17 mouse cellular contexts compared by ENCODE assay signal in the genomic region with DNA sequence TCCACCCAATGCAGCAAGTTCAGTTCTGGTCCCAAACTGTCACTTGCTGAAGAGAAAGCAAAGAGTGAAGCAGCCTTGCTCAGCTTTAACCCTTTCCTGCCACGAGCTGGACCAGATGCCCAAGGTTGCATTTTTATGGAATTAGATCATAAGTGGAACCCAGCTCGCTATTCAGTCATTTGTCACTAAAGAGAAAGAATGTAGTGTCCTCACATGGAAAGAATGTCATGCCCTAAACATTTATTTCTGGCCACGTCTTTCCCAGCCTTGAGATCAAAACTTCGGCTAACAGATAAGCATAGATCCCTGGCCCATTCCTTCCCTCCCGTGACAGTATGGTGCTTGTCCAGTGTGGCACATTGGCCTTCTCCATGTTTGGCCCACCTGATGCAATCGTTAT.
DNase-seq lines count a peak whose midpoint lies in the region; ATAC-seq and TF ChIP-seq lines count a peak whose summit lies in the region.
"Had no signal": no experiment of that assay in that cellular context is flagged by ENCODE, and none has a peak within 500 bp of the region (broad histone marks: within the 10 kb centered on the region; RNA-seq: fewer than 3 reads in every experiment).

No protein-coding gene starts in this region.

- 0 out of 2 replicates have a peak overlapping the region, but pooled peaks have one; percentile 33 for H3K4me2 ChIP-seq in heart, embryonic 15.5 days
- H3K4me2 ChIP-seq in heart, embryonic 11.5 days: no peak overlapping the region
- H3K4me2 ChIP-seq: hindbrain, embryonic 12.5 days; limb, embryonic 15.5 days had no signal

- H3K9me3 ChIP-seq in heart, embryonic 15.5 days (replicated peaks): no peaks in the 10 kb centered on the region
- H3K9me3 ChIP-seq in heart, embryonic 11.5 days (replicated peaks; ENCODE audit: control insufficient read depth, low read length): no peaks in the 10 kb centered on the region
- H3K9me3 ChIP-seq: embryonic facial prominence, embryonic 13.5 days; hindbrain, embryonic 12.5 days; limb, embryonic 15.5 days; midbrain, embryonic 12.5 days had no signal

- H3K9ac ChIP-seq in heart, embryonic 15.5 days: no peak overlapping the region
- H3K9ac ChIP-seq in heart, embryonic 11.5 days (ENCODE audit: low read depth, low read length): no peak overlapping the region
- H3K9ac ChIP-seq: embryonic facial prominence, embryonic 13.5 days; hindbrain, embryonic 12.5 days; limb, embryonic 15.5 days; liver, postnatal 0 days; midbrain, embryonic 12.5 days had no signal

- peak overlapping the region; percentile 35 for H3K27ac ChIP-seq in heart, embryonic 15.5 days
- H3K27ac ChIP-seq in heart, embryonic 11.5 days (ENCODE audit: low read depth, low read length): no peak overlapping the region
- H3K27ac ChIP-seq: embryonic facial prominence, embryonic 13.5 days; hindbrain, embryonic 12.5 days; midbrain, embryonic 12.5 days had no signal

- TF ChIP-seq CTCF in brain, embryonic 14.5 days (IDR thresholded peaks at IDR 0.05; ENCODE audit: borderline replicate concordance, extremely low read depth, insufficient read depth, insufficient read length): no peak

- WGBS in heart, embryonic 15.5 days: 16% methylated on average over 6 of the region's 6 CpGs
- 31% methylated on average over 6 of the region's 6 CpGs for WGBS in heart, embryonic 11.5 days (ENCODE audit: insufficient replicate concordance)

- peak; percentile 50 for DNase-seq in adrenal gland, adult 2 months
- no peak for DNase-seq in adrenal gland, adult 18-20 months (ENCODE audit: low spot score in 2 of 2)
- DNase-seq in 3134 (ENCODE audit: extremely low read depth, insufficient read length, low spot score): peak; percentile 74
- peak; percentile 27 for DNase-seq in brain, embryonic 14.5 days (ENCODE audit: low read depth)
- no peak for DNase-seq in urinary bladder, postnatal 4 days (ENCODE audit: low spot score in 2 of 2)
- no peak for DNase-seq in ovary, adult 18-20 months (ENCODE audit: low spot score)
- DNase-seq: cerebellum, adult 11-12 months; cerebellum, postnatal 36 days; kidney, postnatal 10 days; liver, postnatal 0 days; thymus, postnatal 14 days had no signal

- no peaks in the 10 kb centered on the region for H3K27me3 ChIP-seq in heart, embryonic 15.5 days
- H3K27me3 ChIP-seq in heart, embryonic 11.5 days (ENCODE audit: control insufficient read depth, insufficient read depth, low read length): no peaks in the 10 kb centered on the region
- H3K27me3 ChIP-seq: embryonic facial prominence, embryonic 13.5 days; hindbrain, embryonic 12.5 days; limb, embryonic 15.5 days; midbrain, embryonic 12.5 days had no signal

- peaks cover 16% of the 10 kb centered on the region for H3K4me1 ChIP-seq in heart, embryonic 15.5 days (replicated peaks)
- H3K4me1 ChIP-seq in heart, embryonic 11.5 days (ENCODE audit: control insufficient read depth, insufficient read depth, low read length): peaks cover 10% of the 10 kb centered on the region; the same call in 1 of the 2 replicates

- no peak overlapping the region for H3K4me3 ChIP-seq in heart, embryonic 15.5 days
- H3K4me3 ChIP-seq in heart, embryonic 11.5 days (ENCODE audit: low read depth, low read length): no peak overlapping the region
- H3K4me3 ChIP-seq: hindbrain, embryonic 12.5 days; limb, embryonic 15.5 days; midbrain, embryonic 12.5 days had no signal

- TF ChIP-seq POLR2A in brain, embryonic 14.5 days (IDR thresholded peaks at IDR 0.05; ENCODE audit: borderline replicate concordance, extremely low read depth, insufficient read depth, insufficient read length, poor library complexity, severe bottlenecking): no peak

- ATAC-seq in heart, embryonic 15.5 days (replicated peaks; ENCODE audit: insufficient number of reproducible peaks, insufficient read depth, low FRiP score, low read depth): no peak; the same call in 1 of the 2 replicates
- ATAC-seq in heart, embryonic 11.5 days (replicated peaks; ENCODE audit: insufficient number of reproducible peaks, low FRiP score, low TSS enrichment): no peak
- ATAC-seq: liver, postnatal 0 days had no signal

- H3K36me3 ChIP-seq in heart, embryonic 15.5 days: no peaks in the 10 kb centered on the region
- no peaks in the 10 kb centered on the region for H3K36me3 ChIP-seq in heart, embryonic 11.5 days (ENCODE audit: control insufficient read depth, insufficient read depth, low read length)
- H3K36me3 ChIP-seq: embryonic facial prominence, embryonic 13.5 days; hindbrain, embryonic 12.5 days; limb, embryonic 15.5 days; midbrain, embryonic 12.5 days had no signal

Comparison
In these comparisons a context has a peak if more than half of its experiments do, and no peak if none do; other contexts are left out.
1. DNase-seq: peak in adrenal gland, adult 2 months (single experiment), 3134 (single experiment) and brain, embryonic 14.5 days (single experiment); none in adrenal gland, adult 18-20 months (0 of 2), urinary bladder, postnatal 4 days (0 of 2) and ovary, adult 18-20 months (single experiment).